Mouse (Mus musculus): ENCODE results near the gene Pik3r1. TPM values are rescaled to one million over a fixed set of nuclear protein-coding genes. Genes with fewer than 3 reads are reported as not detected.
A peak's percentile ranks its signal among the peaks of the same experiment; 100 is the strongest.

Gene Pik3r1
- polyA plus RNA-seq, 1 experiment from 2014 or later: 28.6 TPM

- Histone ChIP-seq H3K4me1 (peaks cover 49% of the 10 kb centered on the region), H3K27me3 (no peaks in the 10 kb centered on the region), H3K9ac (no peak overlapping the region), H3K27ac (peak overlapping the region; percentile 55), H3K4me3 (no peak overlapping the region), H3K9me3 (no peaks in the 10 kb centered on the region), H3K36me3 (no peaks in the 10 kb centered on the region), H3K4me2 (no peak overlapping the region)
- ATAC-seq (ENCODE audit: borderline replicate concordance, extremely low read depth, low FRiP score, low TSS enrichment): peak; percentile 45; the same call in 1 of the 2 replicates
- WGBS: 53% methylated on average over 8 of the region's 8 CpGs
These were observed 21.9 kb downstream of the Pik3r1 start for GRCm38 (mm10) chr13:101746012-101746595.

GRCm38 (mm10) chr13:101744943-101745342, 23.1 kb downstream of the Pik3r1 start:
- peaks cover 61% of the 10 kb centered on the region for H3K4me1 ChIP-seq
- H3K9ac ChIP-seq: no peak overlapping the region
- H3K27me3 ChIP-seq: no peaks in the 10 kb centered on the region
- no peak for ATAC-seq (ENCODE audit: borderline replicate concordance, extremely low read depth, low FRiP score, low TSS enrichment)
- H3K4me2 ChIP-seq: no peak overlapping the region
- H3K9me3 ChIP-seq: no peaks in the 10 kb centered on the region
- H3K36me3 ChIP-seq: no peaks in the 10 kb centered on the region
- WGBS: 35% methylated on average over 5 of the region's 5 CpGs
- H3K27ac ChIP-seq: peak overlapping the region; percentile 55
- no peak overlapping the region for H3K4me3 ChIP-seq

GRCm38 (mm10) chr13:101744053-101744452, 24.0 kb downstream of the Pik3r1 start:
- peak overlapping the region; percentile 85; the same call in 1 of the 2 replicates for H3K27ac ChIP-seq
- H3K4me2 ChIP-seq: no peak overlapping the region
- H3K9ac ChIP-seq: no peak overlapping the region
- no peaks in the 10 kb centered on the region for H3K36me3 ChIP-seq
- no peak for ATAC-seq (ENCODE audit: borderline replicate concordance, extremely low read depth, low FRiP score, low TSS enrichment)
- no peaks in the 10 kb centered on the region for H3K9me3 ChIP-seq
- no peak overlapping the region for H3K4me3 ChIP-seq
- 62% methylated on average over 2 of the region's 2 CpGs for WGBS
- no peaks in the 10 kb centered on the region for H3K27me3 ChIP-seq
- H3K4me1 ChIP-seq: peaks cover 69% of the 10 kb centered on the region

- ATAC-seq (ENCODE audit: borderline replicate concordance, extremely low read depth, low FRiP score, low TSS enrichment): no peak
- H3K27me3 ChIP-seq: no peaks in the 10 kb centered on the region
- H3K9ac ChIP-seq: no peak overlapping the region
- H3K4me3 ChIP-seq: no peak overlapping the region
- no peaks in the 10 kb centered on the region for H3K36me3 ChIP-seq
- no peak overlapping the region for H3K4me2 ChIP-seq
- WGBS: 62% methylated on average over 8 of the region's 8 CpGs
- no peaks in the 10 kb centered on the region for H3K9me3 ChIP-seq
- peaks cover 72% of the 10 kb centered on the region for H3K4me1 ChIP-seq
- H3K27ac ChIP-seq: peak overlapping the region; percentile 85
These were observed 24.8 kb downstream of the Pik3r1 start for GRCm38 (mm10) chr13:101743247-101743646.

- no peaks in the 10 kb centered on the region for H3K27me3 ChIP-seq
- no peaks in the 10 kb centered on the region for H3K9me3 ChIP-seq
- peak; percentile 45; the same call in 1 of the 2 replicates for ATAC-seq (ENCODE audit: borderline replicate concordance, extremely low read depth, low FRiP score, low TSS enrichment)
- peak overlapping the region; percentile 85 for H3K27ac ChIP-seq
- H3K36me3 ChIP-seq: no peaks in the 10 kb centered on the region
- no peak overlapping the region for H3K9ac ChIP-seq
- no peak overlapping the region for H3K4me3 ChIP-seq
- WGBS: 6% methylated on average over 6 of the region's 6 CpGs
- peak overlapping the region; percentile 30; the same call in 1 of the 2 replicates for H3K4me2 ChIP-seq
- H3K4me1 ChIP-seq: peaks cover 74% of the 10 kb centered on the region
These were observed 25.4 kb downstream of the Pik3r1 start for GRCm38 (mm10) chr13:101742596-101742995.

- Histone ChIP-seq H3K36me3 (no peaks in the 10 kb centered on the region), H3K9me3 (no peaks in the 10 kb centered on the region), H3K27ac (peak overlapping the region; percentile 85), H3K4me2 (no peak overlapping the region), H3K4me3 (no peak overlapping the region), H3K9ac (no peak overlapping the region), H3K4me1 (peaks cover 79% of the 10 kb centered on the region), H3K27me3 (no peaks in the 10 kb centered on the region)
- no peak for ATAC-seq (ENCODE audit: borderline replicate concordance, extremely low read depth, low FRiP score, low TSS enrichment)
- 62% methylated on average over 11 of the region's 11 CpGs for WGBS
These were observed 26.3 kb downstream of the Pik3r1 start for GRCm38 (mm10) chr13:101741530-101742309.

- 41% methylated on average over 4 of the region's 4 CpGs for WGBS
- H3K9me3 ChIP-seq: no peaks in the 10 kb centered on the region
- no peaks in the 10 kb centered on the region for H3K27me3 ChIP-seq
- no peak overlapping the region for H3K9ac ChIP-seq
- H3K4me1 ChIP-seq: peaks cover 79% of the 10 kb centered on the region
- H3K27ac ChIP-seq: peak overlapping the region; percentile 71
- no peaks in the 10 kb centered on the region for H3K36me3 ChIP-seq
- peak; percentile 29; the same call in 1 of the 2 replicates for ATAC-seq (ENCODE audit: borderline replicate concordance, extremely low read depth, low FRiP score, low TSS enrichment)
- no peak overlapping the region for H3K4me3 ChIP-seq
- H3K4me2 ChIP-seq: no peak overlapping the region
These were observed 28.2 kb downstream of the Pik3r1 start for GRCm38 (mm10) chr13:101739732-101740381.

GRCm38 (mm10) chr13:101738769-101739168, 29.2 kb downstream of the Pik3r1 start:
- Histone ChIP-seq H3K4me3 (no peak overlapping the region), H3K36me3 (no peaks in the 10 kb centered on the region), H3K9me3 (no peaks in the 10 kb centered on the region), H3K4me1 (peaks cover 70% of the 10 kb centered on the region), H3K27ac (0 out of 2 replicates have a peak overlapping the region, but pooled peaks have one; percentile 71), H3K4me2 (no peak overlapping the region), H3K27me3 (no peaks in the 10 kb centered on the region), H3K9ac (no peak overlapping the region)
- WGBS: 81% methylated on average over 6 of the region's 6 CpGs
- no peak for ATAC-seq (ENCODE audit: borderline replicate concordance, extremely low read depth, low FRiP score, low TSS enrichment)

- no peak overlapping the region for H3K4me2 ChIP-seq
- H3K36me3 ChIP-seq: no peaks in the 10 kb centered on the region
- no peak overlapping the region; the same call in none of the 2 replicates for H3K27ac ChIP-seq
These were observed 31.3 kb downstream of the Pik3r1 start for GRCm38 (mm10) chr13:101736521-101737387.

GRCm38 (mm10) chr13:101735364-101736120, 32.5 kb downstream of the Pik3r1 start:
- ATAC-seq (ENCODE audit: borderline replicate concordance, extremely low read depth, low FRiP score, low TSS enrichment): no peak
- Histone ChIP-seq H3K9ac (no peak overlapping the region), H3K4me1 (peaks cover 61% of the 10 kb centered on the region), H3K4me3 (no peak overlapping the region), H3K36me3 (no peaks in the 10 kb centered on the region), H3K27me3 (no peaks in the 10 kb centered on the region), H3K27ac (no peak overlapping the region), H3K9me3 (no peaks in the 10 kb centered on the region), H3K4me2 (no peak overlapping the region)
- 58% methylated on average over 8 of the region's 8 CpGs for WGBS

More at GRCm38 (mm10) chr13:101736521-101737387, 31.3 kb downstream of the Pik3r1 start:
- no peaks in the 10 kb centered on the region for H3K27me3 ChIP-seq
- no peak for ATAC-seq (ENCODE audit: borderline replicate concordance, extremely low read depth, low FRiP score, low TSS enrichment)
- H3K4me1 ChIP-seq: peaks cover 70% of the 10 kb centered on the region
- no peak overlapping the region for H3K9ac ChIP-seq
- no peak overlapping the region for H3K4me3 ChIP-seq
- WGBS: 49% methylated on average over 16 of the region's 16 CpGs
- H3K9me3 ChIP-seq: no peaks in the 10 kb centered on the region

GRCm38 (mm10) chr13:101734227-101734626, 33.8 kb downstream of the Pik3r1 start:
- 80% methylated on average over 7 of the region's 7 CpGs for WGBS

More at GRCm38 (mm10) chr13:101734227-101734626, 33.8 kb downstream of the Pik3r1 start:
- Histone ChIP-seq H3K27me3 (no peaks in the 10 kb centered on the region), H3K9ac (no peak overlapping the region), H3K4me2 (no peak overlapping the region), H3K4me3 (no peak overlapping the region), H3K9me3 (no peaks in the 10 kb centered on the region), H3K36me3 (no peaks in the 10 kb centered on the region), H3K27ac (no peak overlapping the region), H3K4me1 (peaks cover 61% of the 10 kb centered on the region)
- ATAC-seq (ENCODE audit: borderline replicate concordance, extremely low read depth, low FRiP score, low TSS enrichment): no peak

Data from lung, embryonic 15.5 days (tissue).